Mouse (Mus musculus): ENCODE data around the gene Frmpd3. TPM values are rescaled to one million over a fixed set of nuclear protein-coding genes. Genes with fewer than 3 reads are reported as not detected.

Frmpd3 gene
- total RNA-seq, 2 experiments from 2014 or later, result not detected

DNA sequence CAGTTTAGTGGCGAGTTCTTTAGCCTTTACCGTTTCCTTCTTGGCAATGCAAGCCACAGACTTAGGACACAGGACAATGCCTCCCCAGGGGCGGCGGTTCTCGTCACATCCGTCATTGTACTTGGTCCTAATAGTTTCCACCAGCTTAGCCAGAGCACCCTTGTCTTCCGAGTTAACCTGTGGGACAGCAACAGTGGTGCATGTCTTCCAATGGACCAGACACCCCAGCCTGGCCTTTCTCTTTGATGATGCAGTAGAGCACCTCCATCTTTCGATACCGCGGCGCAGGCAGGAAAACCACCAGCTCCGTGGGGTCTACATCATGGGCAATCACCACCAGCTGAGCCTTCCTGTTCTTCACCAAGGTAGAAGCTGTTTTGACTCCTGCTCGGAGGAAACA is 103.5 kb downstream of the Frmpd3 start:
- intact Hi-C loops (cut with DNase I), result no loop called here
- peak in 1 of 2 experiments; percentile 12 for DNase-seq

DNA sequence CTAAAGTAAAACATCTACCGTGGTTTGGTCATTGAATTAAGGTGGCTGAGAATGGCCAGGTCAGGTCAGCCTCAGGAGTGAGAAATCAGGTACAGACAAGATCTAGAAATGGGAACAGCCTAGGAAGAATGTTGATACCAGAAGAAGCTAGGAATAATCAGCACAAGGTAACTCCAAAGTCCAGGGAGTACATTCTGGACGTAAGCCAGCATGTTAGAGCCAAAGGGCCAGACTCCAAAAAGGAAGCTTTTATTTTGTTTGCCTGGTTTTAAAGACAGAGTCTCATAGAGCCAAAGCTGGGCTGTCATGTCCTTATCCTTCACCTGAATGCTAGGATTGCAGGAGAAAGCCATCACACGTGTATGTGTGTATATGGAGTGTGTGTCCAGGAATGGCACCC is 108.0 kb downstream of the Frmpd3 start:
- intact Hi-C loops (cut with DNase I), result no loop called here
- no peak for DNase-seq

DNA sequence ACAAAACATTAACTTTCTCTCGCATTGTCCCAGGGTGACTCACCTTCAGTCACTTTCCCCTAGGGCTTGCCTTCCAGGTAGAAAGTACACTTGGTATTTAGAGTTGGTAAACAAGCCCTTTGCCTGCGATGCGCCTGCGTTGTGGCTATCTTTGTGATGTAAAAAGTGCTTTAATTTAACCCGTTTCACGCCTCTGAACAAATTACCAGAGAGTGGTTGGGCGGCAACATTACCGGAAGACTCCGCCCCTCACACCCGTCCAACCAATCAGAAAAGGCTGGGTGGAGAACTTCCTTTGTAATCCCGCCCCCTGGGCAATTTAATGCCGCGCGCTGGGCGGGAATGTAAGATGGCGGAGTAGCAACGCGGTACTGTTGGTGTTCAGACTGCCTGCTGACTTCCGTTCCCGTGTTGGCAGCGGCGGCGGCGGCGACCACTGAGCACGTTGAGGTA is 114.2 kb downstream of the Frmpd3 start, which contains the start of gene Prps1:
TSS of gene Prps1 (plus strand) at position 335 of the 453 bp plus-strand sequence.
- peak; percentile 82 to 86 for DNase-seq
- intact Hi-C loops (cut with DNase I), result no loop called here

DNA sequence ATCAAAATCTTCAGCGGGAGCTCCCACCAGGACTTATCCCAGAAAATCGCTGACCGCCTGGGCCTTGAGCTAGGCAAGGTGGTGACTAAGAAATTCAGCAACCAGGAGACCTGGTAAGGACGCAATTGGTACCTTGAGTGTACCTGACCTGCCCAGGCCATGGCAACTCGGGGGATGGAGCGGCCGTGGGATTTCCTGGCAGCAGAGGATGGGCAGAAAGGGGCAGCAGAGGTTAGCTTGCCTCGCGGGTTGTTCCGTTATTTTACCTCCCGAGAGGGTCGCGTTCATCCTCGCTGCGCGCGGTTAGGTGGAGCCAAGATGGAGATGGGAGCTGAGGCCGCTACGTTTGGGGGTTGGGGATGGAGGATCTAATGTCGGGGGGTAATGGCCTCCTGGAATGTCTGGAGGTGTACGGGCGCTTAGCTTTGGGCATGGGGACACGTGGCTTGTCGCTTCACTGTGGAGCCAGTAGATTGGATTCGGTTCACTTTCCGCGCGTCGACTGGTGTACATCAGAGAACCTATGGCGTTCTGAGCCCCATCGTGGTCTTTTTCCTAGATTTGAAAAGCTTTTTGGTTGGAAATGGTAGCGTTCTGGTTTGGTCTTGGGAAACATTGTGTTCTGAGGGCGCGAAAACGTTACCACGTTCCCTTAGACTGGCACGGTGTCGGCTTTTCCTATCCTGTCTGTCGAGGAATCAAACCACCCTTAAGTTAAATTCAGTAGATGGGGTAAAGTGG is 114.9 kb downstream of the Frmpd3 start:
- intact Hi-C loops (cut with DNase I), result no loop called here
- DNase-seq, result peak in 1 of 2 experiments; percentile 8

- no peak for DNase-seq
- intact Hi-C loops (cut with DNase I), result no loop called here
Measured at GRCm38 (mm10) chrX:140457502-140457901, 115.4 kb downstream of the Frmpd3 start.

- intact Hi-C loops (cut with DNase I), result loop anchor here (5.0 kb wide), 2 partner anchors 124 to 244 kb away; partner anchors contain the start of gene Tsc22d3
- no peak for DNase-seq
Measured at GRCm38 (mm10) chrX:140478231-140478630, 136.2 kb downstream of the Frmpd3 start.

DNA sequence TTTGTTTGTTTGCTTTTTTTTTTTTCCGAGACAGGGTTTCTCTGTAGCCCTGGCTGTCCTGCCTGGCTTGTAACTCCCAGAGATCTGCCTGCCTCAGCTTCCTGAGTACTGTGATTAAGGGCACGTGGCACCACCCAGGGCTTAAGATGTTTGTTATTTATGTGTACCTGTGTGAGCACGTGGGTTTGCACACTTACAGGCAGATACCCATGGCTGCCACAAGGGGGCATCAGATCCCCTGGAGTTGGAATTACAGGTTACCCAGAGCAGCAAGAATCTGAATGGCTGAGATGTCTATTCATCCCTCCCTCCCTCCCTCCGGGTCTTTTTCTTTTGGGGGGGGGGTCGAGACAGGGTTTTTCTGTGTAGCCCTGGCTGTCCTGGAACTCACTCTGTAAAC is 137.1 kb downstream of the Frmpd3 start:
- intact Hi-C loops (cut with DNase I), result loop anchor here (5.0 kb wide), 2 partner anchors 123 to 243 kb away; partner anchors contain the start of gene Tsc22d3
- peak; percentile 59 to 67 for DNase-seq

Small RNAs within 50 kb of the gene (microRNA-seq; reads per million reads assigned to microRNA genes)
- 10.8 to 291 reads per million in 2 experiments for gene Mir3475

Other genes with a start within 250 kb of the Frmpd3 start
- 10 to 100 TPM; 23.4 to 24.6 TPM for gene Prps1, start 114.3 kb downstream of the Frmpd3 start, total RNA-seq (2021)

Data from heart, postnatal 14 days (tissue).